Comparison of ENCODE assay signal across 32 mouse cellular contexts in the genomic region with DNA sequence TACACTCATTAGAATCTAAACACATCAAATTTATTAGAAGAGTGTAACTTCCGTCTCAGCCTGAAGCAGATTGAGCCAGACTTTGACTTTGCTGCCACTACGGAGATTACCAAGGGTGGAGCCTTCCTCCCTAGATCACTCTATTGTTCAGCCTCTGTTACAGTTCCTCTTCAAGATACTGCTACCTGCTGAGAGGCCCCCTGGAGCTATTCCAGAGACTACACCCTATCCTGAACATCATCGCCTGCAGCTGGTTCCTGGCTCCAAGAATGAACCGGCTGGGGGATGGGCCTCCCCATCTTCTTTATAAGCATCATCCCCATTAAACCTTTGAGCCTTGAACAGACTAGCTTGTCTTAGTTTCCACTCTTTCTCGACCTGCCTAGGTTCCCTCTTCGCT.
DNase-seq lines count a peak whose midpoint lies in the region; ATAC-seq lines count a peak whose summit lies in the region.
"Had no signal": no experiment of that assay in that cellular context is flagged by ENCODE, and none has a peak within 500 bp of the region (broad histone marks: within the 10 kb centered on the region; RNA-seq: fewer than 3 reads in every experiment).

No protein-coding gene starts in this region.

- no peak overlapping the region for H3K4me2 ChIP-seq in intestine, embryonic 15.5 days (replicated peaks)
- H3K4me2 ChIP-seq: embryonic facial prominence, embryonic 15.5 days; forebrain, embryonic 12.5 days; heart, embryonic 13.5 days; hindbrain, embryonic 14.5 days; limb, embryonic 15.5 days had no signal

- no peak overlapping the region for H3K4me3 ChIP-seq in intestine, embryonic 15.5 days (replicated peaks)
- H3K4me3 ChIP-seq: embryonic facial prominence, embryonic 10.5 days; embryonic facial prominence, embryonic 15.5 days; forebrain, embryonic 12.5 days; heart, embryonic 13.5 days; limb, embryonic 10.5 days; limb, embryonic 15.5 days had no signal

- no peaks in the 10 kb centered on the region for H3K4me1 ChIP-seq in intestine, embryonic 15.5 days (replicated peaks)
- H3K4me1 ChIP-seq: embryonic facial prominence, embryonic 10.5 days; embryonic facial prominence, embryonic 15.5 days; forebrain, embryonic 12.5 days; heart, embryonic 13.5 days; limb, embryonic 10.5 days; limb, embryonic 15.5 days had no signal

- 72% methylated on average over 6 of the region's 6 CpGs for WGBS in intestine, embryonic 15.5 days

- H3K27ac ChIP-seq in intestine, embryonic 15.5 days: no peak overlapping the region
- H3K27ac ChIP-seq: embryonic facial prominence, embryonic 10.5 days; embryonic facial prominence, embryonic 15.5 days; forebrain, embryonic 12.5 days; heart, embryonic 13.5 days; hindbrain, embryonic 14.5 days; limb, embryonic 10.5 days; limb, embryonic 15.5 days; liver, embryonic 14.5 days had no signal

- no peak for ATAC-seq in intestine, embryonic 15.5 days
- ATAC-seq: activated CD4-positive, CD25-positive, alpha-beta regulatory T cell, adult 4 months; forebrain, postnatal 0 days; Patski had no signal

- no peaks in the 10 kb centered on the region for H3K27me3 ChIP-seq in intestine, embryonic 15.5 days (replicated peaks)
- H3K27me3 ChIP-seq: embryonic facial prominence, embryonic 15.5 days; forebrain, embryonic 12.5 days; heart, embryonic 13.5 days; limb, embryonic 15.5 days; Patski had no signal

- no peaks in the 10 kb centered on the region for H3K36me3 ChIP-seq in intestine, embryonic 15.5 days
- H3K36me3 ChIP-seq: embryonic facial prominence, embryonic 10.5 days; embryonic facial prominence, embryonic 15.5 days; forebrain, embryonic 12.5 days; heart, embryonic 13.5 days; limb, embryonic 10.5 days; limb, embryonic 15.5 days had no signal

- H3K9ac ChIP-seq in intestine, embryonic 15.5 days: no peak overlapping the region
- H3K9ac ChIP-seq: embryonic facial prominence, embryonic 15.5 days; forebrain, embryonic 12.5 days; forebrain, postnatal 0 days; heart, embryonic 13.5 days; hindbrain, embryonic 14.5 days; limb, embryonic 15.5 days; liver, embryonic 14.5 days had no signal

- H3K9me3 ChIP-seq in intestine, embryonic 15.5 days: no peaks in the 10 kb centered on the region
- H3K9me3 ChIP-seq: embryonic facial prominence, embryonic 10.5 days; embryonic facial prominence, embryonic 15.5 days; forebrain, embryonic 12.5 days; heart, embryonic 13.5 days; limb, embryonic 10.5 days; limb, embryonic 15.5 days had no signal

- DNase-seq in kidney, postnatal 10 days: peak; percentile 6
- no peak for DNase-seq in kidney, adult 8-10 months
- peak; percentile 82 for DNase-seq in R1 (ENCODE audit: low read depth, low spot score)
- DNase-seq in heart, adult 9 months (ENCODE audit: low spot score in 2 of 2): peak; percentile 26 to 61
- peak; percentile 18 for DNase-seq in heart, postnatal 4 days
- DNase-seq in lung, postnatal 36 days: no peak
- DNase-seq: adrenal gland, adult 2 months; adrenal gland, postnatal 36 days; B cell, adult 2 months; cerebellum, adult 18-20 months; cerebellum, postnatal 25 days; forebrain, postnatal 0 days; gastrocnemius, postnatal 25 days; kidney, adult 11 months; layer of hippocampus, adult 9-11 months; lung, adult 2 months; lung, postnatal 10 days; midbrain, embryonic 14.5 days; retina, postnatal 1 day; right cerebral cortex, postnatal 25 days; thymus, postnatal 14 days had no signal

Comparison
In these comparisons a context has a peak if more than half of its experiments do, and no peak if none do; other contexts are left out.
1. DNase-seq: peak in kidney, postnatal 10 days (single experiment), R1 (single experiment), heart, adult 9 months (2 of 2) and heart, postnatal 4 days (single experiment); none in kidney, adult 8-10 months (0 of 2) and lung, postnatal 36 days (single experiment).